Mouse (Mus musculus): Measurements from ENCODE around the gene Gnai2. TPM values are rescaled to one million over a fixed set of nuclear protein-coding genes. Genes with fewer than 3 reads are reported as not detected.
A peak's percentile ranks its signal among the peaks of the same experiment; 100 is the strongest.

Gnai2 gene
- total RNA-seq (2021), result 100 to 1,000 TPM; 254 to 263 TPM
- long read RNA-seq, transcript Gnai2-202 (9 exons, 1,777 nt), result minor isoform, 13 of 192 reads
- long read RNA-seq, transcript Gnai2-201 (9 exons, 2,215 nt), result major isoform, 107 of 192 reads
- long read RNA-seq, transcript Gnai2-206 (2 exons, 595 nt), result minor isoform, 35 of 192 reads
- long read RNA-seq, partial matches to known transcripts, result 34 of 192 reads
- long read RNA-seq, other reads (novel, unspliced or antisense), result 3 of 192 reads

GRCm38 (mm10) chr9:107635279-107636028 is at the start of gene Gnai2:
TSS of gene Gnai2 (minus strand) at chr9:107635367.
- DNase-seq (ENCODE audit: low spot score in 2 of 2), result peak; percentile 90 to 93

GRCm38 (mm10) chr9:107682405-107682804 is 47.2 kb upstream of the Gnai2 start:
- no peak for DNase-seq (ENCODE audit: low spot score in 2 of 2)

GRCm38 (mm10) chr9:107679501-107679900 is 44.3 kb upstream of the Gnai2 start, which contains the start of gene Gnat1:
TSS of gene Gnat1 (minus strand) at chr9:107679712.
- no peak for DNase-seq (ENCODE audit: low spot score in 2 of 2)

- no peak for DNase-seq (ENCODE audit: low spot score in 2 of 2)
Measured at GRCm38 (mm10) chr9:107678861-107679260, 43.7 kb upstream of the Gnai2 start.

- DNase-seq (ENCODE audit: low spot score in 2 of 2), result peak; percentile 82 to 86
Measured at GRCm38 (mm10) chr9:107677819-107678526, 42.8 kb upstream of the Gnai2 start.

GRCm38 (mm10) chr9:107677091-107677784 is 42.1 kb upstream of the Gnai2 start:
- DNase-seq (ENCODE audit: low spot score in 2 of 2), result no peak

- no peak for DNase-seq (ENCODE audit: low spot score in 2 of 2)
Measured at GRCm38 (mm10) chr9:107676302-107676701, 41.1 kb upstream of the Gnai2 start.

GRCm38 (mm10) chr9:107675671-107676301 is 40.6 kb upstream of the Gnai2 start:
- peak; percentile 77 to 84 for DNase-seq (ENCODE audit: low spot score in 2 of 2)

GRCm38 (mm10) chr9:107674609-107675429 is 39.7 kb upstream of the Gnai2 start:
- no peak for DNase-seq (ENCODE audit: low spot score in 2 of 2)

GRCm38 (mm10) chr9:107670259-107670658 is 35.1 kb upstream of the Gnai2 start:
- no peak for DNase-seq (ENCODE audit: low spot score in 2 of 2)

- no peak for DNase-seq (ENCODE audit: low spot score in 2 of 2)
Measured at GRCm38 (mm10) chr9:107669480-107669945, 34.3 kb upstream of the Gnai2 start, which contains the start of gene Slc38a3. TSS of gene Slc38a3 (minus strand) at chr9:107669530.

GRCm38 (mm10) chr9:107668916-107669315 is 33.7 kb upstream of the Gnai2 start:
- DNase-seq (ENCODE audit: low spot score in 2 of 2), result no peak

- no peak for DNase-seq (ENCODE audit: low spot score in 2 of 2)
Measured at GRCm38 (mm10) chr9:107668011-107668410, 32.8 kb upstream of the Gnai2 start.

GRCm38 (mm10) chr9:107667219-107667618 is 32.1 kb upstream of the Gnai2 start:
- DNase-seq (ENCODE audit: low spot score in 2 of 2), result peak; percentile 49 to 71

- no peak for DNase-seq (ENCODE audit: low spot score in 2 of 2)
Measured at GRCm38 (mm10) chr9:107666751-107667205, 31.6 kb upstream of the Gnai2 start.

- no peak for DNase-seq (ENCODE audit: low spot score in 2 of 2)
Measured at GRCm38 (mm10) chr9:107665308-107665707, 30.1 kb upstream of the Gnai2 start.

GRCm38 (mm10) chr9:107663525-107663924 is 28.4 kb upstream of the Gnai2 start:
- no peak for DNase-seq (ENCODE audit: low spot score in 2 of 2)

- no peak for DNase-seq (ENCODE audit: low spot score in 2 of 2)
Measured at GRCm38 (mm10) chr9:107662342-107662741, 27.2 kb upstream of the Gnai2 start.

GRCm38 (mm10) chr9:107660777-107661176 is 25.6 kb upstream of the Gnai2 start:
- DNase-seq (ENCODE audit: low spot score in 2 of 2), result no peak

GRCm38 (mm10) chr9:107659961-107660360 is 24.8 kb upstream of the Gnai2 start:
- peak in 1 of 2 experiments; percentile 57 for DNase-seq (ENCODE audit: low spot score in 2 of 2)

All from layer of hippocampus, postnatal 10 days (tissue).